Mouse (Mus musculus) embryonic facial prominence, embryonic 15.5 days (tissue): ENCODE data around the gene Gpr85. TPM values are rescaled to one million over a fixed set of nuclear protein-coding genes. Genes with fewer than 3 reads are reported as not detected.

ENCODE experiments used
- ATAC-seq: fragments of 200-750 bp; cut with Nextera tagmentation; 2 replicates; pipeline ENCODE4 v1.8.0; 2017; ENCODE audit warnings: low read depth, moderate TSS enrichment; ENCODE audit not compliant: insufficient number of reproducible peaks, low FRiP score, low TSS enrichment
- H3K27ac ChIP-seq: fragments of 300-500 bp; sonication (generic); replicated peaks from 2 replicates; pipeline ENCODE4 v1.5.1; 2015; ENCODE audit warnings: mild to moderate bottlenecking, inconsistent platforms
- H3K27me3 ChIP-seq: fragments of 300-500 bp; sonication (generic); 2 replicates; pipeline ENCODE4 v1.6.1; 2015; ENCODE audit warnings: inconsistent platforms
- H3K36me3 ChIP-seq: fragments of 300-500 bp; sonication (generic); 2 replicates; pipeline ENCODE4 v1.6.1; 2015; ENCODE audit warnings: mild to moderate bottlenecking, inconsistent platforms
- H3K4me1 ChIP-seq: fragments of 300-500 bp; sonication (generic); 2 replicates; pipeline ENCODE4 v1.6.1; 2015; ENCODE audit warnings: inconsistent platforms
- H3K4me2 ChIP-seq: fragments of 300-500 bp; sonication (generic); replicated peaks from 2 replicates; pipeline ENCODE4 v1.6.1; 2015; ENCODE audit warnings: mild to moderate bottlenecking, inconsistent platforms
- H3K4me3 ChIP-seq: fragments of 300-500 bp; sonication (generic); replicated peaks from 2 replicates; pipeline ENCODE4 v1.5.1; 2015; ENCODE audit warnings: mild to moderate bottlenecking, inconsistent platforms
- H3K9ac ChIP-seq: fragments of 300-500 bp; sonication (generic); 2 replicates; pipeline ENCODE4 v1.6.1; 2015; ENCODE audit warnings: inconsistent platforms
- H3K9me3 ChIP-seq: fragments of 300-500 bp; sonication (generic); replicated peaks from 2 replicates; pipeline ENCODE4 v1.6.1; 2016; ENCODE audit warnings: inconsistent platforms
- WGBS: fragments of 180-500 bp; shearing (Covaris S2); methylation state at CpG from one replicate; pipeline ENCODE4 v1.1.7; 2015; 5-methylcytosine and 5-hydroxymethylcytosine counted together
- polyA plus RNA-seq: library from polyadenylated mRNA; unstranded; fragments of >200 nt; fragmentation: Nextera tagmentation; extraction: Ambion mirVana; gene quantifications from 2 replicates; pipeline ENCODE4 v1.2.1, GENCODE M21; 2015

Gene Gpr85
- polyA plus RNA-seq, 1 experiment from 2014 or later = 4.6 TPM

DNA sequence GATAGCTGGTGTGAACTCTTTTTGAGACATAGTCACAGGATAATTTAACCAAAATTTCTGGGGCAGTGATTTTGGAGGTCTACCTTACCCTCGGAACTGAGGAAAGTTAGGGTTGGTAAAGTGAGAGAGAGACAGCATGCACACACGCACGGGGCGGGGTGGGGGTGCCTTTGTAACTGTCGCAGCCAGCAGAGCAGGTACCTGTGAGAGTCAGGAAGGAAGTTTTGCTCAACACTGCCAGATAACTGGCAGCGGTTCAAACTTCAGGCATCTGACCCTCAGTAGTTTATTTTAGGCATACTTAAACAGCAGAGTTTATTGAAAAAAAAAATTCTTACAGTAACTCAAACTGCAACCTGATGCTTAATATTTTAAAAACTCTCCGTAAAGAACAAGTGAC lies 39.7 kb downstream of the Gpr85 start:
- H3K27me3 ChIP-seq = no peaks in the 10 kb centered on the region
- no peak overlapping the region for H3K27ac ChIP-seq
- H3K4me3 ChIP-seq = no peak overlapping the region
- H3K9me3 ChIP-seq = no peaks in the 10 kb centered on the region
- 58% methylated on average over 7 of the region's 7 CpGs for WGBS
- H3K36me3 ChIP-seq = no peaks in the 10 kb centered on the region
- H3K4me2 ChIP-seq = no peak overlapping the region
- ATAC-seq = no peak
- H3K4me1 ChIP-seq = no peaks in the 10 kb centered on the region
- H3K9ac ChIP-seq = no peak overlapping the region

- H3K27me3 ChIP-seq = no peaks in the 10 kb centered on the region
- H3K36me3 ChIP-seq = no peaks in the 10 kb centered on the region
- H3K4me2 ChIP-seq = no peak overlapping the region
- H3K4me1 ChIP-seq = no peaks in the 10 kb centered on the region
- H3K4me3 ChIP-seq = no peak overlapping the region
- H3K9ac ChIP-seq = no peak overlapping the region
- no peak overlapping the region for H3K27ac ChIP-seq
- ATAC-seq = no peak
- no peaks in the 10 kb centered on the region for H3K9me3 ChIP-seq
Observed at GRCm38 (mm10) chr6:13797389-13797788, 42.4 kb downstream of the Gpr85 start.

Other genes with a start within 250 kb of the Gpr85 start
- 33.8 and 35.8 TPM in 2 replicates for gene Tmem168, start 231.8 kb downstream of the Gpr85 start, polyA plus RNA-seq
- 15.6 and 16.9 TPM in 2 replicates for gene Bmt2, start 162.0 kb downstream of the Gpr85 start, polyA plus RNA-seq
- gene 2610001J05Rik, start 31.6 kb upstream of the Gpr85 start, polyA plus RNA-seq = 128 and 130 TPM in 2 replicates